Mouse (Mus musculus) liver, adult 2 months (tissue): ENCODE measurements at regions not wholly inside any gene's neighbourhood (a gene's known extent, or its start where the extent isn't known, plus 50 kb on each side); places are given as distances from the start of the nearest gene placed in this dataset.

Experiments used
- CTCF ChIP-seq: fragments of 200-500 bp; IDR thresholded peaks from 2 replicates; pipeline ENCODE4 v1.5.1; 2011; ENCODE audit warnings: low read depth, low read length, control low read depth
- POLR2A ChIP-seq: fragments of 200-500 bp; IDR thresholded peaks from 2 replicates; pipeline ENCODE4 v1.6.1; 2011; ENCODE audit warnings: low read length, control low read depth; ENCODE audit not compliant: insufficient read depth; ENCODE audit errors: extremely low read depth

GRCm38 (mm10) chr1:130512798-130513405, 50.4 kb upstream of the Cd55 start:
- TF ChIP-seq CTCF (no peak), POLR2A (no peak)
